Mouse (Mus musculus) heart, embryonic 14.5 days (tissue): ENCODE measurements around the gene Fcho2. TPM values are rescaled to one million over a fixed set of nuclear protein-coding genes. Genes with fewer than 3 reads are reported as not detected.

Experiments
- ATAC-seq: fragments of 200-750 bp; cut with Nextera tagmentation; 2 replicates; pipeline ENCODE4 v1.8.0; 2017; ENCODE audit warnings: low read depth, moderate TSS enrichment; ENCODE audit not compliant: insufficient number of reproducible peaks, insufficient read depth, low FRiP score
- H3K27ac ChIP-seq, 2 experiments: fragments of 200-500 bp in 1 of 2; fragments of 300-500 bp in 1 of 2; sonication (generic) in 1 of 2; replicated peaks in 1 of 2; 2 replicates each; pipeline ENCODE4 v1.5.1; 2012 to 2014; ENCODE audit warnings: low read depth in 2 of 2, low read length in 2 of 2, control low read depth in 1 of 2, mild to moderate bottlenecking in 1 of 2, mixed read lengths in 1 of 2; ENCODE audit not compliant: control insufficient read depth in 1 of 2, insufficient read depth in 1 of 2
- H3K27me3 ChIP-seq: fragments of 300-500 bp; sonication (generic); 2 replicates; pipeline ENCODE4 v1.6.1; 2014; ENCODE audit warnings: mild to moderate bottlenecking, low read length, control low read depth; ENCODE audit not compliant: control insufficient read depth, insufficient read depth
- H3K36me3 ChIP-seq: fragments of 300-500 bp; sonication (generic); 2 replicates; pipeline ENCODE4 v1.6.1; 2014; ENCODE audit warnings: mild to moderate bottlenecking, control low read depth, low read length, mixed read lengths; ENCODE audit not compliant: control insufficient read depth, insufficient read depth
- H3K4me1 ChIP-seq, 2 experiments: fragments of 200-500 bp in 1 of 2; fragments of 300-500 bp in 1 of 2; sonication (generic) in 1 of 2; 2 replicates each; pipeline ENCODE4 v1.6.1; 2012 to 2014; ENCODE audit warnings: low read length in 2 of 2, control low read depth in 1 of 2, mixed read lengths in 1 of 2; ENCODE audit not compliant: control insufficient read depth in 2 of 2, insufficient read depth in 2 of 2
- H3K4me2 ChIP-seq: fragments of 300-500 bp; sonication (generic); 2 replicates; pipeline ENCODE4 v1.6.1; 2014; ENCODE audit warnings: mild to moderate bottlenecking, low read length
- H3K4me3 ChIP-seq, 2 experiments: fragments of 200-500 bp in 1 of 2; fragments of 300-500 bp in 1 of 2; sonication (generic) in 1 of 2; 2 replicates each; pipeline ENCODE4 v1.5.1; 2012 to 2014; ENCODE audit warnings: low read length in 2 of 2, mild to moderate bottlenecking in 2 of 2, control low read depth in 1 of 2, low read depth in 1 of 2, moderate library complexity in 1 of 2; ENCODE audit not compliant: control insufficient read depth in 1 of 2, insufficient read depth in 1 of 2
- H3K9ac ChIP-seq: fragments of 300-500 bp; sonication (generic); 2 replicates; pipeline ENCODE4 v1.6.1; 2014; ENCODE audit warnings: mild to moderate bottlenecking, low read length
- H3K9me3 ChIP-seq: fragments of 300-500 bp; sonication (generic); 2 replicates; pipeline ENCODE4 v1.6.1; 2016; ENCODE audit warnings: low read length, control low read depth; ENCODE audit not compliant: control insufficient read depth
- WGBS: fragments of 180-500 bp; shearing (Covaris S2); extraction: QIAGEN DNeasy Blood & Tissue Kit; methylation state at CpG from one replicate; pipeline ENCODE4 v1.1.7; 2014; 5-methylcytosine and 5-hydroxymethylcytosine counted together
- polyA plus RNA-seq: library from polyadenylated mRNA; unstranded; fragments of >200 nt; fragmentation: Nextera tagmentation; extraction: Ambion mirVana; gene quantifications from 2 replicates; pipeline ENCODE4 v1.2.1, GENCODE M21; 2014

Gene Fcho2
- polyA plus RNA-seq, 1 experiment from 2014 or later, result 29.4 TPM

GRCm38 (mm10) chr13:98816571-98816970 lies 1.3 kb upstream of the Fcho2 start:
- H3K9me3 ChIP-seq, result no peaks in the 10 kb centered on the region
- H3K4me1 ChIP-seq, result peaks cover 2 to 23% of the 10 kb centered on the region in 2 experiments; a peak in 1 of 4 replicates
- no peak overlapping the region for H3K27ac ChIP-seq
- no peaks in the 10 kb centered on the region for H3K27me3 ChIP-seq
- no peak for ATAC-seq
- H3K36me3 ChIP-seq, result no peaks in the 10 kb centered on the region
- H3K4me3 ChIP-seq, result no peak overlapping the region
- no peak overlapping the region for H3K9ac ChIP-seq
- WGBS, result 83% methylated on average over 9 of the region's 9 CpGs
- no peak overlapping the region for H3K4me2 ChIP-seq

GRCm38 (mm10) chr13:98814275-98815040 lies 791 bp downstream of the Fcho2 start:
- Histone ChIP-seq H3K27me3 (no peaks in the 10 kb centered on the region), H3K4me2 (peak overlapping the region; percentile 62), H3K9ac (peak overlapping the region; percentile 97), H3K9me3 (no peaks in the 10 kb centered on the region), H3K27ac (peak overlapping the region; percentile 98 to 99), H3K4me1 (peaks cover 2 to 30% of the 10 kb centered on the region in 2 experiments; a peak in 1 of 4 replicates), H3K4me3 (peak overlapping the region; percentile 73 to 94), H3K36me3 (no peaks in the 10 kb centered on the region)
- peak; percentile 49 for ATAC-seq
- under 1% methylated on average over 69 of the region's 81 CpGs for WGBS

GRCm38 (mm10) chr13:98813596-98814274 lies 1.5 kb downstream of the Fcho2 start:
- ATAC-seq, result no peak
- Histone ChIP-seq H3K9me3 (no peaks in the 10 kb centered on the region), H3K4me1 (peaks cover 2 to 30% of the 10 kb centered on the region in 2 experiments; a peak in 1 of 4 replicates), H3K4me2 (peak overlapping the region; percentile 62), H3K27ac (peak overlapping the region; percentile 98 to 99; a peak in 3 of 4 replicates), H3K9ac (peak overlapping the region; percentile 97), H3K4me3 (peak overlapping the region; percentile 73 to 94), H3K27me3 (no peaks in the 10 kb centered on the region), H3K36me3 (no peaks in the 10 kb centered on the region)
- 25% methylated on average over 12 of the region's 12 CpGs for WGBS

- ATAC-seq, result no peak
- peak overlapping the region; percentile 62 for H3K4me2 ChIP-seq
- no peak overlapping the region for H3K27ac ChIP-seq
- no peaks in the 10 kb centered on the region for H3K9me3 ChIP-seq
- H3K4me1 ChIP-seq, result peaks cover 2 to 30% of the 10 kb centered on the region in 2 experiments; a peak in 1 of 4 replicates
- no peaks in the 10 kb centered on the region for H3K36me3 ChIP-seq
- H3K4me3 ChIP-seq, result peak overlapping the region in 1 of 2 experiments; percentile 94; a peak in 2 of 4 replicates
- WGBS, result 67% methylated on average over 2 of the region's 2 CpGs
- no peak overlapping the region; the same call in 1 of the 2 replicates for H3K9ac ChIP-seq
- no peaks in the 10 kb centered on the region for H3K27me3 ChIP-seq
Measured at GRCm38 (mm10) chr13:98813167-98813566, 2.1 kb downstream of the Fcho2 start.

GRCm38 (mm10) chr13:98812285-98812684 lies 3.0 kb downstream of the Fcho2 start:
- 0 out of 2 replicates have a peak overlapping the region, but pooled peaks have one; percentile 1 for H3K4me2 ChIP-seq
- WGBS, result 64% methylated on average over 4 of the region's 4 CpGs
- no peak overlapping the region for H3K4me3 ChIP-seq
- no peak overlapping the region for H3K27ac ChIP-seq
- no peaks in the 10 kb centered on the region for H3K27me3 ChIP-seq
- ATAC-seq, result no peak
- H3K9ac ChIP-seq, result no peak overlapping the region
- no peaks in the 10 kb centered on the region for H3K36me3 ChIP-seq
- H3K4me1 ChIP-seq, result peaks cover 2 to 26% of the 10 kb centered on the region in 2 experiments; a peak in 1 of 4 replicates
- H3K9me3 ChIP-seq, result no peaks in the 10 kb centered on the region

- Histone ChIP-seq H3K27ac (peak overlapping the region; percentile 37 to 39; a peak in 2 of 4 replicates), H3K27me3 (no peaks in the 10 kb centered on the region), H3K36me3 (peaks cover 3% of the 10 kb centered on the region; the same call in 1 of the 2 replicates), H3K9ac (no peak overlapping the region), H3K4me1 (peaks cover 0 to 19% of the 10 kb centered on the region in 2 experiments; a peak in 1 of 4 replicates), H3K4me3 (no peak overlapping the region), H3K9me3 (no peaks in the 10 kb centered on the region), H3K4me2 (peak overlapping the region; percentile 27)
- 38% methylated on average over 6 of the region's 6 CpGs for WGBS
- ATAC-seq, result no peak
Measured at GRCm38 (mm10) chr13:98810143-98810542, 5.1 kb downstream of the Fcho2 start.

- Histone ChIP-seq H3K27me3 (no peaks in the 10 kb centered on the region), H3K4me1 (peaks cover 0 to 19% of the 10 kb centered on the region in 2 experiments; a peak in 1 of 4 replicates), H3K36me3 (peaks cover 11% of the 10 kb centered on the region; the same call in 1 of the 2 replicates), H3K27ac (no peak overlapping the region), H3K4me3 (no peak overlapping the region), H3K4me2 (no peak overlapping the region), H3K9me3 (no peaks in the 10 kb centered on the region), H3K9ac (no peak overlapping the region)
- 62% methylated on average over 1 of the region's 1 CpGs for WGBS
- no peak for ATAC-seq
Measured at GRCm38 (mm10) chr13:98809087-98809486, 6.2 kb downstream of the Fcho2 start.
